Mouse (Mus musculus): Measurements from ENCODE around the gene Ccdc27. TPM values are rescaled to one million over a fixed set of nuclear protein-coding genes. Genes with fewer than 3 reads are reported as not detected.

Ccdc27 gene
- polyA plus RNA-seq, 1 experiment from 2014 or later = not detected

GRCm38 (mm10) chr4:154022407-154022806 lies 20.1 kb downstream of the Ccdc27 start:
- WGBS = 78% methylated on average over 4 of the region's 4 CpGs
- no peak for ATAC-seq (ENCODE audit: low FRiP score)
- no peak overlapping the region for H3K4me3 ChIP-seq (replicated peaks; ENCODE audit: low read length)
- peaks cover 15% of the 10 kb centered on the region; the same call in 1 of the 2 replicates for H3K27me3 ChIP-seq (ENCODE audit: control insufficient read depth, insufficient read depth, low read length)
- no peak for DNase-seq (ENCODE audit: low spot score)
- H3K9ac ChIP-seq = no peak overlapping the region
- peaks cover 49% of the 10 kb centered on the region for H3K36me3 ChIP-seq (replicated peaks; ENCODE audit: control insufficient read depth, insufficient read depth)
- peaks cover 8% of the 10 kb centered on the region; the same call in 1 of the 2 replicates for H3K4me1 ChIP-seq (replicated peaks; ENCODE audit: control insufficient read depth, insufficient read depth, low read length)
- no peak overlapping the region for H3K4me2 ChIP-seq (replicated peaks)
- no peaks in the 10 kb centered on the region for H3K9me3 ChIP-seq (ENCODE audit: control insufficient read depth, low read length)
- no peak overlapping the region for H3K27ac ChIP-seq

GRCm38 (mm10) chr4:154021432-154021831 lies 21.0 kb downstream of the Ccdc27 start:
- H3K4me3 ChIP-seq (replicated peaks; ENCODE audit: low read length) = no peak overlapping the region
- 95% methylated on average over 9 of the region's 9 CpGs for WGBS
- no peak overlapping the region for H3K4me2 ChIP-seq (replicated peaks)
- no peak overlapping the region for H3K9ac ChIP-seq
- no peak overlapping the region for H3K27ac ChIP-seq
- peaks cover 9% of the 10 kb centered on the region; the same call in 1 of the 2 replicates for H3K27me3 ChIP-seq (ENCODE audit: control insufficient read depth, insufficient read depth, low read length)
- H3K4me1 ChIP-seq (replicated peaks; ENCODE audit: control insufficient read depth, insufficient read depth, low read length) = peaks cover 8% of the 10 kb centered on the region; the same call in 1 of the 2 replicates
- no peaks in the 10 kb centered on the region for H3K9me3 ChIP-seq (ENCODE audit: control insufficient read depth, low read length)
- ATAC-seq (ENCODE audit: low FRiP score) (no peak), DNase-seq (ENCODE audit: low spot score) (no peak)
- peaks cover 59% of the 10 kb centered on the region for H3K36me3 ChIP-seq (replicated peaks; ENCODE audit: control insufficient read depth, insufficient read depth)

- no peak overlapping the region for H3K4me3 ChIP-seq (replicated peaks; ENCODE audit: low read length)
- no peak overlapping the region for H3K4me2 ChIP-seq (replicated peaks)
- peaks cover 77% of the 10 kb centered on the region for H3K36me3 ChIP-seq (replicated peaks; ENCODE audit: control insufficient read depth, insufficient read depth)
- no peak overlapping the region for H3K27ac ChIP-seq
- H3K9me3 ChIP-seq (ENCODE audit: control insufficient read depth, low read length) = no peaks in the 10 kb centered on the region
- H3K9ac ChIP-seq = no peak overlapping the region
- WGBS = 78% methylated on average over 7 of the region's 7 CpGs
- 0 out of 2 replicates have a peak, but pooled peaks cover 8% of the 10 kb centered on the region for H3K4me1 ChIP-seq (replicated peaks; ENCODE audit: control insufficient read depth, insufficient read depth, low read length)
- no peaks in the 10 kb centered on the region for H3K27me3 ChIP-seq (ENCODE audit: control insufficient read depth, insufficient read depth, low read length)
- ATAC-seq (ENCODE audit: low FRiP score) = no peak
- no peak for DNase-seq (ENCODE audit: low spot score)
Observed at GRCm38 (mm10) chr4:154019571-154019970, 22.9 kb downstream of the Ccdc27 start.

GRCm38 (mm10) chr4:154015476-154015875 lies 27.0 kb downstream of the Ccdc27 start:
- Histone ChIP-seq H3K9me3 (ENCODE audit: control insufficient read depth, low read length) (no peaks in the 10 kb centered on the region), H3K36me3 (replicated peaks; ENCODE audit: control insufficient read depth, insufficient read depth) (peaks cover 58% of the 10 kb centered on the region), H3K9ac (no peak overlapping the region), H3K4me2 (replicated peaks) (no peak overlapping the region), H3K4me3 (replicated peaks; ENCODE audit: low read length) (no peak overlapping the region), H3K27me3 (ENCODE audit: control insufficient read depth, insufficient read depth, low read length) (no peaks in the 10 kb centered on the region), H3K27ac (no peak overlapping the region), H3K4me1 (replicated peaks; ENCODE audit: control insufficient read depth, insufficient read depth, low read length) (peaks cover 16% of the 10 kb centered on the region)
- no peak for DNase-seq (ENCODE audit: low spot score)
- ATAC-seq (ENCODE audit: low FRiP score) = no peak
- 95% methylated on average over 11 of the region's 11 CpGs for WGBS

- no peak for DNase-seq (ENCODE audit: low spot score)
- no peaks in the 10 kb centered on the region for H3K9me3 ChIP-seq (ENCODE audit: control insufficient read depth, low read length)
- H3K27me3 ChIP-seq (ENCODE audit: control insufficient read depth, insufficient read depth, low read length) = no peaks in the 10 kb centered on the region
- peaks cover 16% of the 10 kb centered on the region for H3K4me1 ChIP-seq (replicated peaks; ENCODE audit: control insufficient read depth, insufficient read depth, low read length)
- peak overlapping the region; percentile 100 for H3K4me3 ChIP-seq (replicated peaks; ENCODE audit: low read length)
- H3K9ac ChIP-seq = peak overlapping the region; percentile 86
- WGBS = 3% methylated on average over 55 of the region's 55 CpGs
- ATAC-seq (ENCODE audit: low FRiP score) = no peak
- 0 out of 2 replicates have a peak overlapping the region, but pooled peaks have one; percentile 15 for H3K27ac ChIP-seq
- peak overlapping the region; percentile 99 for H3K4me2 ChIP-seq (replicated peaks)
- peaks cover 31% of the 10 kb centered on the region for H3K36me3 ChIP-seq (replicated peaks; ENCODE audit: control insufficient read depth, insufficient read depth)
Observed at GRCm38 (mm10) chr4:154012132-154012882, 30.2 kb downstream of the Ccdc27 start.

GRCm38 (mm10) chr4:154011646-154012089 lies 30.8 kb downstream of the Ccdc27 start, which contains the start of gene Lrrc47:
TSS of gene Lrrc47 (plus strand) at chr4:154011731.
- peaks cover 31% of the 10 kb centered on the region for H3K36me3 ChIP-seq (replicated peaks; ENCODE audit: control insufficient read depth, insufficient read depth)

GRCm38 (mm10) chr4:154010907-154011645 lies 31.4 kb downstream of the Ccdc27 start:
- H3K9ac ChIP-seq = peak overlapping the region; percentile 86
- H3K27ac ChIP-seq = peak overlapping the region; percentile 15
- ATAC-seq (ENCODE audit: low FRiP score) = peak; percentile 46
- peaks cover 31% of the 10 kb centered on the region for H3K36me3 ChIP-seq (replicated peaks; ENCODE audit: control insufficient read depth, insufficient read depth)
- H3K4me2 ChIP-seq (replicated peaks) = peak overlapping the region; percentile 99
- peak overlapping the region; percentile 100 for H3K4me3 ChIP-seq (replicated peaks; ENCODE audit: low read length)
- H3K9me3 ChIP-seq (ENCODE audit: control insufficient read depth, low read length) = no peaks in the 10 kb centered on the region
- no peak for DNase-seq (ENCODE audit: low spot score)
- no peaks in the 10 kb centered on the region for H3K27me3 ChIP-seq (ENCODE audit: control insufficient read depth, insufficient read depth, low read length)
- H3K4me1 ChIP-seq (replicated peaks; ENCODE audit: control insufficient read depth, insufficient read depth, low read length) = peaks cover 16% of the 10 kb centered on the region
- 28% methylated on average over 13 of the region's 13 CpGs for WGBS

More at GRCm38 (mm10) chr4:154011646-154012089, 30.8 kb downstream of the Ccdc27 start, which contains the start of gene Lrrc47:
- peak; percentile 93 for ATAC-seq (ENCODE audit: low FRiP score)
- peak within 1 kb of the TSS; percentile 86 for H3K9ac ChIP-seq
- under 1% methylated on average over 59 of the region's 59 CpGs for WGBS
- peak within 1 kb of the TSS; percentile 99 for H3K4me2 ChIP-seq (replicated peaks)
- H3K4me3 ChIP-seq (replicated peaks; ENCODE audit: low read length) = peak within 1 kb of the TSS; percentile 100
- no peaks in the 10 kb centered on the region for H3K27me3 ChIP-seq (ENCODE audit: control insufficient read depth, insufficient read depth, low read length)
- peak; percentile 87 for DNase-seq (ENCODE audit: low spot score)
- no peaks in the 10 kb centered on the region for H3K9me3 ChIP-seq (ENCODE audit: control insufficient read depth, low read length)
- H3K27ac ChIP-seq = peak within 1 kb of the TSS; percentile 15
- peaks cover 16% of the 10 kb centered on the region for H3K4me1 ChIP-seq (replicated peaks; ENCODE audit: control insufficient read depth, insufficient read depth, low read length)

GRCm38 (mm10) chr4:154007759-154008158 lies 34.7 kb downstream of the Ccdc27 start:
- no peak overlapping the region for H3K27ac ChIP-seq
- ATAC-seq (ENCODE audit: low FRiP score) = no peak
- H3K27me3 ChIP-seq (ENCODE audit: control insufficient read depth, insufficient read depth, low read length) = no peaks in the 10 kb centered on the region
- peaks cover 9% of the 10 kb centered on the region for H3K4me1 ChIP-seq (replicated peaks; ENCODE audit: control insufficient read depth, insufficient read depth, low read length)
- H3K4me2 ChIP-seq (replicated peaks) = no peak overlapping the region
- 84% methylated on average over 4 of the region's 4 CpGs for WGBS
- H3K4me3 ChIP-seq (replicated peaks; ENCODE audit: low read length) = no peak overlapping the region
- no peak overlapping the region for H3K9ac ChIP-seq
- no peak for DNase-seq (ENCODE audit: low spot score)
- H3K36me3 ChIP-seq (replicated peaks; ENCODE audit: control insufficient read depth, insufficient read depth) = peaks cover 48% of the 10 kb centered on the region
- no peaks in the 10 kb centered on the region for H3K9me3 ChIP-seq (ENCODE audit: control insufficient read depth, low read length)

GRCm38 (mm10) chr4:154006264-154006663 lies 36.2 kb downstream of the Ccdc27 start:
- WGBS = 91% methylated on average over 6 of the region's 6 CpGs

More at GRCm38 (mm10) chr4:154006264-154006663, 36.2 kb downstream of the Ccdc27 start:
- no peak overlapping the region for H3K9ac ChIP-seq
- no peaks in the 10 kb centered on the region for H3K9me3 ChIP-seq (ENCODE audit: control insufficient read depth, low read length)
- no peak overlapping the region for H3K4me3 ChIP-seq (replicated peaks; ENCODE audit: low read length)
- no peaks in the 10 kb centered on the region for H3K27me3 ChIP-seq (ENCODE audit: control insufficient read depth, insufficient read depth, low read length)
- ATAC-seq (ENCODE audit: low FRiP score) (no peak), DNase-seq (ENCODE audit: low spot score) (no peak)
- peaks cover 57% of the 10 kb centered on the region for H3K36me3 ChIP-seq (replicated peaks; ENCODE audit: control insufficient read depth, insufficient read depth)
- H3K4me2 ChIP-seq (replicated peaks) = no peak overlapping the region
- no peak overlapping the region for H3K27ac ChIP-seq
- H3K4me1 ChIP-seq (replicated peaks; ENCODE audit: control insufficient read depth, insufficient read depth, low read length) = peaks cover 4% of the 10 kb centered on the region; the same call in 1 of the 2 replicates

All from hindbrain, embryonic 14.5 days (tissue).